Mouse (Mus musculus) adrenal gland, adult 18-20 months (tissue): ENCODE results near the gene Dab2. TPM values are rescaled to one million over a fixed set of nuclear protein-coding genes. Genes with fewer than 3 reads are reported as not detected.

ENCODE experiments used
- DNase-seq, 2 experiments: peaks; one replicate each; pipeline ENCODE4 v3.0.0; 2021 to 2022; ENCODE audit warnings: low spot score in 2 of 2
- total RNA-seq, 2 experiments: library from RNA; stranded (reverse); gene quantifications; 1 replicate in 1 of 2; 2 replicates in 1 of 2; pipeline ENCODE4 v1.2.3; 2021

The Dab2 gene
- total RNA-seq, 2 experiments from 2014 or later = 329 to 456 TPM

- no peak for DNase-seq
Observed at GRCm38 (mm10) chr15:6461381-6461780, 161.8 kb downstream of the Dab2 start.

DNA sequence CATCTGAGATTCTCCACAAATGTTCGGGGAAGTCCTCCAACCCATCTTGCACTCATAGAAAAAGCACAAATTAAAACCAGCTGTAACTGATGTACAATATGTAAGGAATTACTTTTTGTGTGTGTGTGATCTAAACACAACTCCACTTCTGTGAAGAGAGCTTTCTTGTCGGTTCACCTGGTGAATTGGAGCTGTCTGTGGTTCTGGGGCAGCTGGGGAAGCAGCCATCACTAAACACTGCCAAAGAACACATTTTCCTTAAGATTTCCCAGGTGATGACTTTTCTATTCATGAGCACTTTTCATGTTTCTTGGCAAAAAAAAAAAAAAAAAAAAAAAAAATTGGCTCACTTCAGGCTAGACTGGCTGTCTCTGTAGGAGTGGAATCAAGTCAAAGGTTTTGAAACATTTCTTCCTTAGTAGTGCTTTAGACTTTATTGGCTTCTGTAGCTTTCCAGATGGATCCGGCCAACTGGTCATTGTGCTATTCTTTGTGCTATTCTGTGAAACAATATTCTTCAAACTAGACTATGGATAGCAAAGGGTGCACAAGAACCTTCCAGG lies 163.9 kb downstream of the Dab2 start:
- no peak for DNase-seq

- no peak for DNase-seq
Observed at GRCm38 (mm10) chr15:6466995-6467394, 167.4 kb downstream of the Dab2 start.

- no peak for DNase-seq
Observed at GRCm38 (mm10) chr15:6468845-6469244, 169.3 kb downstream of the Dab2 start.

DNA sequence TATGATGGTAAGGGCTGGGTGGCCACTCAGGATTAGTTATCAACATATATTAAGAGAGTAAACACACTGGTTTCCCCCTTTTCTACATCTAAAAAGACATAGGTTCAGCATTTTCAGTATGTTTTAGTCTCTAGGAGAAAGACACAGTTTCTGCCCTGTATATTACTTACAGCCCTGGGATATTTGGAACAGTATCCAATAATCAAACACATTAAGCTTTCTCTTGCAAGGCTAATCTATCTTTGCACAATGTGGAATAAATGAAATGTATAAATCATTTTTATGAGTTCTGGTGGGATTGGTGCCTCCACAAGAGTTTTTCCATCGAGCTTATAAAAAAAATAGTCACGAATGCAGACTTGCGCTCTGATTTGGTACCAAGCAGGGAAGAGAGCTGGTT lies 169.8 kb downstream of the Dab2 start:
- no peak for DNase-seq

DNA sequence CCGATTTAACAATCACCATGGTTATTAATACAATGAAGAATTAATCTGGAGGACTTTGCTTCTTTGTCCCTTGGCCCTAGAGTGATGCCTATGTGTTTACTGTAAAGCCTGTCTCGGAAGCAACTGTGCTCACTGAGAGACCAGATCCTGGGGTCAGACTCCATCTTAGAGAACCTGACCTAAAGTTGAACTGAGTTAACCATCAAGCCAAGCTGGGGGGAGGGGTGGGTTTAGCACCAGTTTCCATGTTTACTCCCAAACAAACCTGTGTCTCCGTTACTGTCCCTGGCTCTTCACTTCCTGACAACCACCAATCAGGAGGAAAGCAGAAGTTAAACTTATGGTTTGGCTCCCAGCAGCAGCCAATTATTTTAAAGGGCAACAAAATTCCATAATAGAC lies 184.0 kb downstream of the Dab2 start:
- DNase-seq = no peak

Other genes with a start within 250 kb of the Dab2 start
- gene C9, start 145.5 kb downstream of the Dab2 start, total RNA-seq = not detected
- 10 to 100 TPM; 43.5 to 45.3 TPM for gene Fyb, start 223.1 kb downstream of the Dab2 start, total RNA-seq